Mouse (Mus musculus): ENCODE measurements around the gene Znrf3. TPM values are rescaled to one million over a fixed set of nuclear protein-coding genes. Genes with fewer than 3 reads are reported as not detected.

Znrf3 gene
- polyA plus RNA-seq, 1 experiment: 14.4 TPM

DNA sequence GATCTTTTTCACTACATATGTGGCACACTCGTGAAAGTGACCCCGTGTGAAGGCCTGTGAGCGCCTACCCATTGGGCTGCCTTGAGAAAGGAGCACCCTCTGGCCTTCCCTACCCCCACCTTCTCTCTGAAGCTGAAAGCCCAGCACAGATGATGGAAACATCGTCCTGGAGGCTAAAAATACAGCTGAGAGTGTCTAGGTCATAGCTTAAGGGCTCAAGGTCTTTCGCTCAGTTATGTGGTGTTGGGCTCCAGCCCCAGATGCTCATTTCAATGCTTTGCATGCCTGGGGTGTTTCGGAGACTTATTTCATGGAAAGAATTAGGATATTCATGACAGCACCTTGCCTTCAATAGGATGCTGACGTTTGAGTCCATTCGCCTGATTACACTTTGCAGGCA lies 178.9 kb downstream of the Znrf3 start:
- Histone ChIP-seq H3K4me3 (replicated peaks; ENCODE audit: extremely low read depth, low read depth, low read length) (no peak overlapping the region), H3K4me1 (ENCODE audit: control insufficient read depth, insufficient read depth, low read length) (no peaks in the 10 kb centered on the region)
- WGBS: 83% methylated on average over 8 of the region's 8 CpGs
- TF ChIP-seq CTCF (IDR thresholded peaks at IDR 0.05; ENCODE audit: insufficient read depth, low read length) (no peak), POLR2A (IDR thresholded peaks at IDR 0.05; ENCODE audit: borderline replicate concordance, extremely low read depth, low read depth, low read length) (no peak)
- DNase-seq: no peak

DNA sequence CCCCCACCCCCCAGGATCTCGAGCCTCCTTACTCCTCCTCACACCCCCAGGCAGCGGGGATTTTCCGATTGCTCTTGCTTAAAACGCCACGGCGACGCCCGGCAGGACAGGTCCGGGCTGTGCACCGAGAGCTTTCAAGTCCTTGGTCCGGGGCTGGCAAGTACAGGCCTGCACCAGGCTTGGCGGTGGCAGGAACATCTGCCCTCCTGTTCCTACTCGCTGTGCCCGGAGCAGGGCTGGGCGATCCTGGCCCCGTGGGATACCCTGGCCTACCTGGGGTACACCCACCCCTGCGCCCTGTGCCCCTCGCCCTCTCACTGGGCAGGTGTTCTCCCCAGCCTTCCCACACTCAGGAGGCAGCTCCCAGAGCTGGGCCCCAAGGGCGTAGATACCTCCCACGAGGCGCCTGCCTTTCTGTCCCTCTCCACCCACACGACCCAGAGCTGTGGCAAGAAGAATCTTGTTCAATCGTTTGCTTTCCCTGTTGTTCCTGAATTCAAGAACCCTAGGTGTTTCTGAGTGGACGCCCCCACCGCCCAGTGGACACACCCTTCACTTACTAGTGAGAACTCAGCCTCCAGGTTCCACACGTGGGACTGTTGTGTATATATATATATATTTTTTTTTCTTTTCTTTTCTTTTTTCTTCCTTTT lies 181.4 kb downstream of the Znrf3 start:
- DNase-seq: peak; percentile 20
- TF ChIP-seq CTCF (IDR thresholded peaks at IDR 0.05; ENCODE audit: insufficient read depth, low read length) (no peak), POLR2A (IDR thresholded peaks at IDR 0.05; ENCODE audit: borderline replicate concordance, extremely low read depth, low read depth, low read length) (no peak)
- 56% methylated on average over 26 of the region's 26 CpGs for WGBS
- peaks cover 5% of the 10 kb centered on the region; the same call in 1 of the 2 replicates for H3K4me1 ChIP-seq (ENCODE audit: control insufficient read depth, insufficient read depth, low read length)
- no peak overlapping the region for H3K4me3 ChIP-seq (replicated peaks; ENCODE audit: extremely low read depth, low read depth, low read length)

DNA sequence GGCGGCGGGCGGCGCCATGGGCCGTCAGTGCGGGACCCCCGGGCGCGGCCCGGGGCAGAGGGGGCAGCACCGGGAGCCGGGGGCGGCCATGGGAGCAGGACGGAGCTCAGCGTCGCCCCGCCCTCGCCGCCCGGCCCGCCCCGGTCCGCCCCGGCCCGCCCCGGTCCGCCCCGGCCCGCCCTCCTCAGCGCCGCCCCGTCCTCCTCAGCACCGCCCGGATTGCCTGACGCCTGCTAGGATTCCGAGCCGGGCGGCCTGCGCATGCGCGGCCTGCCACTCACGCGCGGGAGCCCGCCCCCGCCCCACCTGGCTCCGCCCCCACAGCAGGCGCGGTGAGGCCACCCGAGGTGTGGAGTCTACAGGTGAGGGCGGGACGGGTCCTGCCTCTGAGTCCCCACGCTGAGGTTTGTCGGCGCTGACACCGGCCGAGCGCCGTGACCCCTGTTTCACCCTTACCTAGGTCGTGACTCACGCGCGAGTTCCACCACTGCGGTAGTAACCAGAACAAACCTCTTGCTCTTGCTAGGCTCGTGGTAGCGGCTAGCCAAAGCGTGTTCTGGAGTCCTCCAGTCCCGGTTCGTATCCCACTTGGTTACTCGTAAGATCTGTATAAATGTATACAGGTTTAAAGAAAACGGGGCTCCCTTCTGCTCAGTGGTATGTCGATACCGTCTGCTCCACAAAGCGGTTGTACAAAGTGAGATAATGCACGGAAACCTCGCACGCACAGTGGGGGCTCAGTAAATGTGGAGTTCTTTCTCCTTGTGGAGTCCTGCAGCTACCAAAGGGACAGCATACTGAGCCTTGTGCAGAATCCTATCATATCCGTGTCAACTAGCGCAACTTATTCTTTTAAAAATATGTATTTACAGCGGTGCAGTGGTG lies 182.9 kb downstream of the Znrf3 start, which contains the start of gene Kremen1:
Kremen1 (minus strand) TSS at position 51 of the 885 bp plus-strand sequence.
- H3K4me1 ChIP-seq (ENCODE audit: control insufficient read depth, insufficient read depth, low read length): peaks cover 8% of the 10 kb centered on the region
- no peak for TF ChIP-seq CTCF (IDR thresholded peaks at IDR 0.05; ENCODE audit: insufficient read depth, low read length)
- peak; percentile 38; the same call in 1 of the 2 replicates for TF ChIP-seq POLR2A (IDR thresholded peaks at IDR 0.05; ENCODE audit: borderline replicate concordance, extremely low read depth, low read depth, low read length)
- 3% methylated on average over 67 of the region's 80 CpGs for WGBS
- H3K4me3 ChIP-seq (replicated peaks; ENCODE audit: extremely low read depth, low read depth, low read length): peak within 1 kb of the TSS; percentile 76
- DNase-seq: peak; percentile 88

- DNase-seq: peak; percentile 54
- 1% methylated on average over 42 of the region's 42 CpGs for WGBS
- H3K4me3 ChIP-seq (replicated peaks; ENCODE audit: extremely low read depth, low read depth, low read length): peak overlapping the region; percentile 66
- peaks cover 13% of the 10 kb centered on the region for H3K4me1 ChIP-seq (ENCODE audit: control insufficient read depth, insufficient read depth, low read length)
- TF ChIP-seq CTCF (IDR thresholded peaks at IDR 0.05; ENCODE audit: insufficient read depth, low read length): no peak
- TF ChIP-seq POLR2A (IDR thresholded peaks at IDR 0.05; ENCODE audit: borderline replicate concordance, extremely low read depth, low read depth, low read length): no peak; the same call in 1 of the 2 replicates
These were observed 183.6 kb downstream of the Znrf3 start for GRCm38 (mm10) chr11:5260942-5261459.

DNA sequence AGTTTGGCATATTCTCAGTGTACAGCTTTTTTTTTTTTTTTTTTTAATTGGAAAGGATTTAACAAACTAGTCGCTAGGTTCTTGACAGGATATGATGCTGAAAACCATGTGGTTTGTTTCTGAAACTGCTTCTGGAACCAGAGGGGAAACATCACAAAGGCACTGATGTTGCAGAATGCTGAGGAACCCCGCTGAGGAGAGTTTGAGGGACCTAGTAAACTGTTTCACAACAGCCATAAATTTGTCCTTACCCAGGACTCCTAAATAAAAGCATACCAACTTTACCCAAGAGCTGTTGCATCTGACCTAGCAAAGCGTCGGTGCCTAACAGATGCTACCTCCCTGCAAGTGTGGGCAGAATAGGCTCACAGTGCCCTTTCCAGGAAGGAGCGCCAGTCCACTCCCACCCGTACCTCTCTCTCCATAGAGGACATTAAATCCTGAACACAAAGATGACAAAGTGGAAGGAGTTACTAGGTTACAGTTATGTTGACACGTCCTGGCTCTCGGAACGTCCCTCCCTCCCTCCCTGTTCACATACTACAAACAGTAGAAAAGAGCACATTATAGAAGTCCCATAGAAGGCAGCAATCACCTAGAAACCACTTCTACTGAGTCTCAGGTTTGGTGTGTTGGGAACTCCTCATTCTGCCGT lies 184.6 kb downstream of the Znrf3 start:
- WGBS: 18% methylated on average over 10 of the region's 10 CpGs
- Histone ChIP-seq H3K4me3 (replicated peaks; ENCODE audit: extremely low read depth, low read depth, low read length) (no peak overlapping the region), H3K4me1 (ENCODE audit: control insufficient read depth, insufficient read depth, low read length) (peaks cover 13% of the 10 kb centered on the region)
- no peak for TF ChIP-seq POLR2A (IDR thresholded peaks at IDR 0.05; ENCODE audit: borderline replicate concordance, extremely low read depth, low read depth, low read length)
- DNase-seq: no peak

GRCm38 (mm10) chr11:5258036-5258435 lies 186.6 kb downstream of the Znrf3 start:
- TF ChIP-seq POLR2A (IDR thresholded peaks at IDR 0.05; ENCODE audit: borderline replicate concordance, extremely low read depth, low read depth, low read length) (no peak), CTCF (IDR thresholded peaks at IDR 0.05; ENCODE audit: insufficient read depth, low read length) (no peak)
- 97% methylated on average over 6 of the region's 6 CpGs for WGBS
- no peak overlapping the region for H3K4me3 ChIP-seq (replicated peaks; ENCODE audit: extremely low read depth, low read depth, low read length)
- DNase-seq: no peak
- H3K4me1 ChIP-seq (ENCODE audit: control insufficient read depth, insufficient read depth, low read length): peaks cover 17% of the 10 kb centered on the region

GRCm38 (mm10) chr11:5257151-5257862 lies 187.3 kb downstream of the Znrf3 start:
- Histone ChIP-seq H3K4me1 (ENCODE audit: control insufficient read depth, insufficient read depth, low read length) (peaks cover 17% of the 10 kb centered on the region), H3K4me3 (replicated peaks; ENCODE audit: extremely low read depth, low read depth, low read length) (no peak overlapping the region)
- TF ChIP-seq CTCF (IDR thresholded peaks at IDR 0.05; ENCODE audit: insufficient read depth, low read length): no peak
- TF ChIP-seq POLR2A (IDR thresholded peaks at IDR 0.05; ENCODE audit: borderline replicate concordance, extremely low read depth, low read depth, low read length): no peak
- WGBS: 50% methylated on average over 13 of the region's 13 CpGs
- DNase-seq: no peak

DNA sequence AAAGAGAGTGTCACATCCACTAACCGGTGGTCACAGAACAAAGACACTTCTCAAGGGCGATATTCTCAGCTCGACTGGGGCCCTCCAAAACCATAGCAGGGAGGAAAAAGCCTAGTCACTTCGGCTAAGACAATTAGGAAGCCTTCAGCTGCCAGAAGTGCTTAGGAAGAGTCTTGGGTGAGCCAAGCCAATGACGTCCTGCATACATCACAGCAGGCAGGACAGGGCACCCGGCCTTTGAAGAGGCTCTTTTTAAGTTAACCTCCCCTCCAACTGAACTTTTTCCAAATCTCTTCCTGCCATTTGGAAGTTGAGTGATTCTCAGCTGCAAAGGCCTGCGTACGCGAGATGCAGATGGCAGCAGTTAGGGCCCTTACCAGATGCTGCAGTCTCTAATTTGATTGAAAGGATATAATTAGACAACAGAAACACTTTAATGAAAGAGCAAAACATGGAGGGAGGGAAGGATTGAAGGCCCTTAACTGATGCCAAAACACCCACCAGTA lies 189.1 kb downstream of the Znrf3 start:
- H3K4me1 ChIP-seq (ENCODE audit: control insufficient read depth, insufficient read depth, low read length): peaks cover 17% of the 10 kb centered on the region
- 54% methylated on average over 9 of the region's 9 CpGs for WGBS
- DNase-seq: no peak
- TF ChIP-seq CTCF (IDR thresholded peaks at IDR 0.05; ENCODE audit: insufficient read depth, low read length) (no peak), POLR2A (IDR thresholded peaks at IDR 0.05; ENCODE audit: borderline replicate concordance, extremely low read depth, low read depth, low read length) (no peak)
- no peak overlapping the region for H3K4me3 ChIP-seq (replicated peaks; ENCODE audit: extremely low read depth, low read depth, low read length)
